Mouse (Mus musculus) neutrophil, adult 83 days (primary cell): Measurements from ENCODE around the gene Klrk1. TPM values are rescaled to one million over a fixed set of nuclear protein-coding genes. Genes with fewer than 3 reads are reported as not detected.

ENCODE experiments used
- total RNA-seq, 2 experiments: library from RNA; stranded (reverse); gene quantifications; one replicate each; pipeline ENCODE4 v1.2.4; 2023

The Klrk1 gene
- 1 to 10 TPM; 1.4 to 1.8 TPM for total RNA-seq

DNA sequence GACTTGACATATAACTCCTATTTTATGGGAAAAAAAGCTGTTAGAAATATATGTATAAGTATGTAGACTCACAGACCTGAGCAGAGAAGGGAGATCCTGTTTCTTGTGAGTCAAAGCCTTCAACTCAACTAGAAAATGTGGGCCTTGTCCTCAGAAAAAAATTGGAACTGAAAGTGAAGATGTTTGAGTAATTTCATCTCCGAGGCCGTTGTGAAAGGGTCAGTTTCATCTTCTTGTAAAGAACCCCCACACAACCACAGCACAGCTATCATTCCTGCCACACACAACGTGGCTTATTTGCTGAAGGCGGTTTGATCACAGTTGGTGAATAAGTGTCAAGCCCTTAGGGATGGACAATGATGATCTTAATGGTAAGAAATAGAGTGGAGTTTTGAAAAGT lies at the start of gene Klrk1:
Gene Klrk1, minus strand, starts transcription at position 130 of the 400 bp plus-strand sequence.

GRCm38 (mm10) chr6:129660589-129660988 lies 36.9 kb upstream of the Klrk1 start, which contains the start of gene Klrc2:
Klrc2 (minus strand) TSS chr6:129660689.

DNA sequence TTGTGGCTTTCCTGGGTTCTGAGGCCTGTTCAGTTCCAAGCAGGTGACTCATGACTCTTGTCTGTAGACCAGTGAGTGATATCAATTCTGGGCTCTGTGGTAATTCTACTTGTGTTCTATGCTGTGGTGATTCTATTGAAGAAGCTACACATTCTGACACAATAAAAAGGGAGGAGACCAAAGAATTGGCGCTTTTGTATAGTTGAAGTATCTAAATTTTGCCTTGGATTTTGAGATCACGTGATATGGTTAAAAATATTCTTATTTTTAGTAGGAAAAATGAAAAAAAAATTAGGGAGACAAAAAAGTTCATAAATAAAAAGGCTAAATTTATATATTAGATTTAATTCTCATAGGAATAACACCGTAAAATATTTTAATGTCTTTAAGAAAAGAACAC lies 19.6 kb upstream of the Klrk1 start, which contains the start of gene Klrc3:
Gene Klrc3, minus strand, starts transcription at position 101 of the 400 bp plus-strand sequence.

DNA sequence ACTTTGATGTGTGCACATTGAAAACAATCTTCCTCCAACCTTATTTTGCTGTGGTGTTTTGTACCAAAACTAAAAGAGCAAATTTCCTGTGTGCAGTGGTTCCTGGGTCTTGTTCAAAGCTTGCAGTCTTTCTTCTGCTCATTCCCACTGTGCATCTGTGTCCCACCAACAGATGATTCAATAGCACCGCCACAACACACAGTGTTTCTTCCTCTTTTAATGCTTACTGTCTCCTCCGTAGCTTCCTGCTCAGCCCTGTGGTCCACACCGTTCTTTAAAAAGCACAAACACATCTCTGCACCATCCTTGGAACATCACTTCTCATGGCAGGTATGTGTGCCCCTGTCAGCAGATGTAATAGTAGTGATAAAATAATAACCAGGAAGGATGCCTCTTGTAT lies 32.2 kb downstream of the Klrk1 start, which contains the start of gene Klrd1:
Gene Klrd1, plus strand, starts transcription at position 275 of the 400 bp plus-strand sequence.

GRCm38 (mm10) chr6:129577605-129578004 lies 46.1 kb downstream of the Klrk1 start, which contains the start of gene Klre1:
Klre1 (plus strand) TSS chr6:129577905.

Other genes with a start within 250 kb of the Klrk1 start
- gene Clec12b, start 238.0 kb downstream of the Klrk1 start, total RNA-seq: not detected
- 1 to 10 TPM; 6.6 to 7.2 TPM for gene Clec1b, start 226.6 kb downstream of the Klrk1 start, total RNA-seq
- gene Clec9a, start 215.0 kb downstream of the Klrk1 start, total RNA-seq: 1 to 10 TPM; 2.6 to 3.0 TPM
- gene Clec1a, start 171.9 kb downstream of the Klrk1 start, total RNA-seq: under 1 TPM; 0.26 to 0.46 TPM
- gene Olr1, start 116.7 kb downstream of the Klrk1 start, total RNA-seq: 10 to 100 TPM; 39.0 to 42.5 TPM
- 1 to 10 TPM in 1 of 2 experiments, under 1 TPM in 1; 0.77 to 1.5 TPM for gene Tmem52b, start 111.3 kb downstream of the Klrk1 start, total RNA-seq
- 10 to 100 TPM; 18.5 to 22.4 TPM for gene Gabarapl1, start 90.7 kb downstream of the Klrk1 start, total RNA-seq
- not detected for gene Klre1, start 46.0 kb downstream of the Klrk1 start, total RNA-seq
- gene Klrd1, start 32.1 kb downstream of the Klrk1 start, total RNA-seq: not detected
- not detected for gene Klrc3, start 19.5 kb upstream of the Klrk1 start, total RNA-seq
- gene Klrc2, start 36.8 kb upstream of the Klrk1 start, total RNA-seq: under 1 TPM in 1 of 2 experiments, not detected in 1; 0.13 TPM
- not detected for gene Klrc1, start 55.1 kb upstream of the Klrk1 start, total RNA-seq
- gene Klri1, start 93.3 kb upstream of the Klrk1 start, total RNA-seq: not detected
- not detected for gene Klri2, start 116.6 kb upstream of the Klrk1 start, total RNA-seq
- gene Gm156, start 160.4 kb upstream of the Klrk1 start, total RNA-seq: not detected
- not detected for gene Gm17631, start 238.8 kb upstream of the Klrk1 start, total RNA-seq